Mouse (Mus musculus) ovary, postnatal 14 days (tissue): Measurements from ENCODE around the gene Atf6b.

Experiments
- DNase-seq: peaks from one replicate; pipeline ENCODE4 v3.0.0; 2022; ENCODE audit warnings: low spot score

Atf6b gene

DNA sequence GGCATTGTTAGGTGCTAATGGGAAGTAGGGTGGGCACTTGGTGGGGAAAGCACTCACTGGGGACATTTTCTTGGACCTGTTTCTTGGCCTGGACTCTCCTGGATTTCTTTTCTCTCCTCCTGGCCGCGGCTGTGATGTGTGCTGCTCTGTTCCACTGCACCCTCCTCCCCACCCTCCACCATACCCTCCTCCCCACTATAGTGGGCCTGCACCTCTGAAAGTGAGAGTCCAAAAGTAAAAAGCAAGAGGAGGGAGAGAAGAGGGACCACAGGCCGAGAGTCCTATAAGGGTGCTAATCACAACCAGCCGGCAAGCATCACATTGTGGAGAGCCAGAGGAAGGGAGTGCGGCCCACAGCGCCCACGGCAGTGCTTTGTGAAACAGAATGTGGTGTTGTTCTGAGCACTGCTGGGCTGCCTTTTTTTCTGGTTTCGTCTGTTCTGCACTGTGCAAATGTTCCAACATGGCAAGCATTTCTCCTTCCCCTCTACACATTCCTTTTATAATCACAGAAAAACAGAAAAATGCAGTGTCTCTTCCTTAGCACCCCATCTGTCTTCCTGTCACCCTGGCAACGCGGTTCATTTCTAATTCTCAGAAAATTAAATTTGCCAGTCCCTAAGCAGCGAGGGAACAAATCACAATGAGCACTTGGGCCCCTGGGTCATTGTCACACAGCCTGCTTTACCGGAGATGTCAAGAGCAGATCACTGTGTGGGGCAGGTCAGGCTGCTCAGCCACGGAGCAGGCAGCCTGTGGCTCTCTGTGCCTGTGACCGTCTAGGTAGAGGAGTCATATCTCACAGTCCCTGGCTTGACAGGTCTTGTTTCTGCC lies 52.8 kb downstream of the Atf6b start:
- no peak for DNase-seq

GRCm38 (mm10) chr17:34700671-34701071 lies 53.7 kb downstream of the Atf6b start:
- no peak for DNase-seq
